Mouse (Mus musculus): ENCODE data around the gene Crot. TPM values are rescaled to one million over a fixed set of nuclear protein-coding genes. Genes with fewer than 3 reads are reported as not detected.

Gene Crot
- polyA plus RNA-seq, 1 experiment: 6.6 TPM

DNA sequence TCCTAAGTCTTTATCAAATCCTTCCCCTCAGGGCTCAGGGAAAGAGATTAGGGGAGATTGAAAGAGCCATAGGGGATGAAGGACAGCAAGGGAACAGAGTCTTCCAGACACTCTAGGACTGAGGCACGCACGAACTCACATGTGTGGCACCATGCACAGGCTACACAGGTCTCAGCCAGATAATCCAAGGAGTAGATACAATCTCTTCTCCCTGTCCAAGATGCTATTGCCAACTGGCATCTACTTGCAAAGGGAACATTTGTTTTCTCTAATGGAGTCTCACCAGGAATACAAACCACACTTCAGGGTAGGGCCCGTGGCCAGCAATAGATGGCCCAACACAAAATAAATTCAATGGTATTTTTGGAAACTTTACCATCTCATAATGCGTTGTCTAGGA is 38.3 kb upstream of the Crot start:
- Histone ChIP-seq H3K4me2 (ENCODE audit: low read depth) (no peak overlapping the region), H3ac (ENCODE audit: control insufficient read depth, insufficient read length) (no peak overlapping the region), H3K36me3 (ENCODE audit: control insufficient read depth, insufficient read depth) (no peaks in the 10 kb centered on the region), H3K4me3 (no peak overlapping the region), H3K79me2 (ENCODE audit: control insufficient read depth, insufficient read depth) (no peaks in the 10 kb centered on the region), H3K27me3 (ENCODE audit: control insufficient read depth, insufficient read depth, insufficient read length) (no peaks in the 10 kb centered on the region)
- no peak for TF ChIP-seq MYOG (IDR thresholded peaks at IDR 0.05; ENCODE audit: control insufficient read depth in 1 of 3, insufficient read depth in 1 of 3, insufficient read length in 2 of 3, low read depth in 2 of 3)
- TF ChIP-seq REST (IDR thresholded peaks at IDR 0.05; ENCODE audit: insufficient read depth, insufficient read length): no peak
- no peak for TF ChIP-seq POLR2AphosphoS2 (IDR thresholded peaks at IDR 0.05; ENCODE audit: insufficient read length, low read depth)
- no peak for TF ChIP-seq SRF (IDR thresholded peaks at IDR 0.05; ENCODE audit: control insufficient read depth, insufficient read length, low read depth)

DNA sequence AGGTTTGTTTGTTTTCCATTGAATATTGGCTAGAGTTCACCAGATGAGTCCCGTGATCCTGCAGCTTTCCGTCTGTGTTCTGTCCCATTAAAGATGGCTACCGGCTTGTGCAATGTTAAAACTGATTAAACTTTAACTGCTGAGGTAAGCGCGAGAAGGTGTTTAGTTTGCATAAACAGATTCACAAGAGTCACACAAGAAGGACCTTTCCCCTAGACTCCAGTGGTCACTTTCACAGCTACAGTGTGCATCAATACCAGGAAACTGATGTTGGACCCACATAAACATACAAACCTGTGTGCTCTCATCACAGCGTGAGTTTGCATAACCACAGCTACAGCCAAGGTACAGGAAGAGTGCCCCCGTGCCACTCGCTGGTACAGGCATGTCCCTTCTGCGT is 37.4 kb upstream of the Crot start:
- Histone ChIP-seq H3K4me3 (no peak overlapping the region), H3K36me3 (ENCODE audit: control insufficient read depth, insufficient read depth) (no peaks in the 10 kb centered on the region), H3K4me2 (ENCODE audit: low read depth) (no peak overlapping the region), H3K79me2 (ENCODE audit: control insufficient read depth, insufficient read depth) (no peaks in the 10 kb centered on the region), H3ac (ENCODE audit: control insufficient read depth, insufficient read length) (no peak overlapping the region), H3K27me3 (ENCODE audit: control insufficient read depth, insufficient read depth, insufficient read length) (no peaks in the 10 kb centered on the region)
- TF ChIP-seq POLR2AphosphoS2 (IDR thresholded peaks at IDR 0.05; ENCODE audit: insufficient read length, low read depth): no peak
- TF ChIP-seq REST (IDR thresholded peaks at IDR 0.05; ENCODE audit: insufficient read depth, insufficient read length): no peak
- TF ChIP-seq MYOG (IDR thresholded peaks at IDR 0.05; ENCODE audit: control insufficient read depth in 1 of 3, insufficient read depth in 1 of 3, insufficient read length in 2 of 3, low read depth in 2 of 3): no peak
- no peak for TF ChIP-seq POLR2A (IDR thresholded peaks at IDR 0.05; ENCODE audit: insufficient read length, low read depth)
- TF ChIP-seq SRF (IDR thresholded peaks at IDR 0.05; ENCODE audit: control insufficient read depth, insufficient read length, low read depth): no peak
- TF ChIP-seq CEBPB (IDR thresholded peaks at IDR 0.05; ENCODE audit: insufficient read depth, poor library complexity, severe bottlenecking): no peak
- no peak for TF ChIP-seq TCF3 (IDR thresholded peaks at IDR 0.05; ENCODE audit: insufficient read length, low read depth)
- no peak for TF ChIP-seq USF1 (IDR thresholded peaks at IDR 0.05; ENCODE audit: low read depth)
- no peak for TF ChIP-seq MAX (IDR thresholded peaks at IDR 0.05; ENCODE audit: low read depth)
- TF ChIP-seq MYOD1 (IDR thresholded peaks at IDR 0.05; ENCODE audit: control insufficient read depth in 1 of 3, insufficient read length in 2 of 3, low read depth in 2 of 3): no peak
- no peak for TF ChIP-seq E2F4 (IDR thresholded peaks at IDR 0.05; ENCODE audit: insufficient read depth)
- TF ChIP-seq TCF12 (IDR thresholded peaks at IDR 0.05; ENCODE audit: insufficient read depth, poor library complexity, severe bottlenecking): no peak

DNA sequence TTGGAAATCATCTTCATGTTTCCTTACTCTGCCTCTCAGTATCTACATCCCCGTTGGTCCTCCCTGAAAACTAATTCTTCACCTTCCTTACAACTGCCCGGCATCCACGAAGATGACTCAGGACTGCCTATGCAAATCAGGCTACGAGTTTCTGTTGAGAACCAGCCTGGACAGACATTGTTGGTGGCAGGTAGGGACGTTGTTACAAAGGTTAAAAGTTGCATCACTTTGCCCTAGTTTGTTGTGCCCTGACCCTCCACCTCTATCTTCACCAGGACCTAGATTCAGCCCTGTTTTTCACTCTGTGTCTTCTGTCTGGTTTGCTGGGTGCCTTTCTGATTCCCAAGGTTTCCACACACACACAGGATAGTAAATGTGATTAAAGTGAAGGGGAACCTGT is 36.7 kb upstream of the Crot start:
- TF ChIP-seq MYOD1 (IDR thresholded peaks at IDR 0.05; ENCODE audit: control insufficient read depth in 1 of 3, insufficient read length in 2 of 3, low read depth in 2 of 3) (no peak), POLR2AphosphoS2 (IDR thresholded peaks at IDR 0.05; ENCODE audit: insufficient read length, low read depth) (no peak), E2F4 (IDR thresholded peaks at IDR 0.05; ENCODE audit: insufficient read depth) (no peak), SRF (IDR thresholded peaks at IDR 0.05; ENCODE audit: control insufficient read depth, insufficient read length, low read depth) (no peak), USF1 (IDR thresholded peaks at IDR 0.05; ENCODE audit: low read depth) (no peak)
- H3K4me2 ChIP-seq (ENCODE audit: low read depth): no peak overlapping the region
- no peaks in the 10 kb centered on the region for H3K79me2 ChIP-seq (ENCODE audit: control insufficient read depth, insufficient read depth)
- H3K27me3 ChIP-seq (ENCODE audit: control insufficient read depth, insufficient read depth, insufficient read length): no peaks in the 10 kb centered on the region
- H3K4me3 ChIP-seq: no peak overlapping the region
- H3K36me3 ChIP-seq (ENCODE audit: control insufficient read depth, insufficient read depth): no peaks in the 10 kb centered on the region
- no peak overlapping the region for H3ac ChIP-seq (ENCODE audit: control insufficient read depth, insufficient read length)

DNA sequence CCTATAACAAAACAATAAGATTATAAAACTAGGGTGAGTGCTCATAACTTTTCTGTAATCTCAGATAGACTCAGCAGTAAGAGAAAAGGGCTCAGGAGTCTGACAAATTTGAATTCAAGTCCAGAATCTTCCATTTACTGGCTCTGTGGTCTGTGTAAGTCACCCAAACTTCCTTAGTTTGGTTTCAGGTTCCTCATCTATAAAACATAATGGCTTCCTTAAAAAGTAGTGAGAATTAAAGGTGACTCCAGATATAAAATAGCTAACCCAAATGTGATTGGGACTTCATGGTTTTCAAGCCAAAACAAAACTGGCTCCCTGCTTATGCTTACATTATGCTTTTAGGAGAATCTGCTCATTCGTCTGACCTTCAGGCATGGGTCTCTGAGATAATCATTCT is 35.5 kb upstream of the Crot start:
- Histone ChIP-seq H3K4me3 (no peak overlapping the region), H3K79me2 (ENCODE audit: control insufficient read depth, insufficient read depth) (no peaks in the 10 kb centered on the region), H3K27me3 (ENCODE audit: control insufficient read depth, insufficient read depth, insufficient read length) (no peaks in the 10 kb centered on the region), H3K36me3 (ENCODE audit: control insufficient read depth, insufficient read depth) (no peaks in the 10 kb centered on the region), H3ac (ENCODE audit: control insufficient read depth, insufficient read length) (no peak overlapping the region), H3K4me2 (ENCODE audit: low read depth) (no peak overlapping the region)
- TF ChIP-seq POLR2AphosphoS2 (IDR thresholded peaks at IDR 0.05; ENCODE audit: insufficient read length, low read depth) (no peak), CEBPB (IDR thresholded peaks at IDR 0.05; ENCODE audit: insufficient read depth, poor library complexity, severe bottlenecking) (no peak), MYOG (IDR thresholded peaks at IDR 0.05; ENCODE audit: control insufficient read depth in 1 of 3, insufficient read depth in 1 of 3, insufficient read length in 2 of 3, low read depth in 2 of 3) (no peak), MYOD1 (IDR thresholded peaks at IDR 0.05; ENCODE audit: control insufficient read depth in 1 of 3, insufficient read length in 2 of 3, low read depth in 2 of 3) (no peak), TCF12 (IDR thresholded peaks at IDR 0.05; ENCODE audit: insufficient read depth, poor library complexity, severe bottlenecking) (no peak), REST (IDR thresholded peaks at IDR 0.05; ENCODE audit: insufficient read depth, insufficient read length) (no peak), MAX (IDR thresholded peaks at IDR 0.05; ENCODE audit: low read depth) (no peak), E2F4 (IDR thresholded peaks at IDR 0.05; ENCODE audit: insufficient read depth) (no peak), SRF (IDR thresholded peaks at IDR 0.05; ENCODE audit: control insufficient read depth, insufficient read length, low read depth) (no peak), USF1 (IDR thresholded peaks at IDR 0.05; ENCODE audit: low read depth) (no peak), POLR2A (IDR thresholded peaks at IDR 0.05; ENCODE audit: insufficient read length, low read depth) (no peak), TCF3 (IDR thresholded peaks at IDR 0.05; ENCODE audit: insufficient read length, low read depth) (no peak)

DNA sequence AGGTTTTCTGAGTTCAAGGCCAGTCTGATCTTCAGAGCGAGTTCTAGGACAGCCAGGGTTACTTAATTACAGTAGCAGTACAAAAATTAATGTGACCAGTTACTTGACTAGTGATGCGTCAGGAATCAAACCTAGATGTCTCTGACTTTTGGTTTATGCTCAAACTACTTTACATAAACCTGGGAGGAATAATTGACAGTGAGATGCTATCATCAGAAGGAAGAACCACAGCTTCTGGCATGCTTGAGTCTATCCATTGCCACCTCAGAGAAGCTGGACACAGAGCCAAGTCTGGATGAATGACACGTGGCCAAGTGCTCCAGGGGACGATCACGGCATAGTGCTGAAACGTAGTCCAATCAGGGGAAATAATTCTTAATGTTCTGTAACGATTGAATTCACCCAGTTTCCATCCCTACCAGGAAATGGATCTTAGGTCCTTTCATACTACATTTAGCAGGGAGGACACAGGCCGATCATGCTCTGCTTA is 35.0 kb upstream of the Crot start:
- H3K4me2 ChIP-seq (ENCODE audit: low read depth): no peak overlapping the region
- no peaks in the 10 kb centered on the region for H3K27me3 ChIP-seq (ENCODE audit: control insufficient read depth, insufficient read depth, insufficient read length)
- no peaks in the 10 kb centered on the region for H3K79me2 ChIP-seq (ENCODE audit: control insufficient read depth, insufficient read depth)
- no peaks in the 10 kb centered on the region for H3K36me3 ChIP-seq (ENCODE audit: control insufficient read depth, insufficient read depth)
- no peak for TF ChIP-seq MAX (IDR thresholded peaks at IDR 0.05; ENCODE audit: low read depth)
- no peak for TF ChIP-seq TCF3 (IDR thresholded peaks at IDR 0.05; ENCODE audit: insufficient read length, low read depth)
- TF ChIP-seq POLR2AphosphoS2 (IDR thresholded peaks at IDR 0.05; ENCODE audit: insufficient read length, low read depth): no peak
- no peak overlapping the region for H3K4me3 ChIP-seq
- H3ac ChIP-seq (ENCODE audit: control insufficient read depth, insufficient read length): no peak overlapping the region

Measured in myocyte (in vitro differentiated cells).